Mouse (Mus musculus) gastrocnemius, postnatal 25 days (tissue): ENCODE data around the gene Masp1. TPM values are rescaled to one million over a fixed set of nuclear protein-coding genes. Genes with fewer than 3 reads are reported as not detected.
A peak's percentile ranks its signal among the peaks of the same experiment; 100 is the strongest.

Experiments
- DNase-seq: peaks from one replicate; pipeline ENCODE4 v3.0.0; 2022
- total RNA-seq, 2 experiments: library from RNA; stranded (reverse); gene quantifications; 1 replicate in 1 of 2; 2 replicates in 1 of 2; pipeline ENCODE4 v1.2.3; 2021

Gene Masp1
- total RNA-seq, 2 experiments from 2014 or later, result 14.7 to 18.6 TPM

- no peak for DNase-seq
Measured at GRCm38 (mm10) chr16:23513401-23513800, 7.2 kb downstream of the Masp1 start.

GRCm38 (mm10) chr16:23511166-23511935 lies 9.3 kb downstream of the Masp1 start:
- no peak for DNase-seq

- no peak for DNase-seq
Measured at GRCm38 (mm10) chr16:23505904-23506687, 14.5 kb downstream of the Masp1 start.

GRCm38 (mm10) chr16:23504320-23504744 lies 16.3 kb downstream of the Masp1 start:
- no peak for DNase-seq

- DNase-seq, result no peak
Measured at GRCm38 (mm10) chr16:23503351-23503750, 17.3 kb downstream of the Masp1 start.

GRCm38 (mm10) chr16:23502478-23502877 lies 18.1 kb downstream of the Masp1 start:
- DNase-seq, result no peak

- no peak for DNase-seq
Measured at GRCm38 (mm10) chr16:23501288-23501687, 19.3 kb downstream of the Masp1 start.

GRCm38 (mm10) chr16:23500558-23500957 lies 20.1 kb downstream of the Masp1 start:
- no peak for DNase-seq

- DNase-seq, result peak; percentile 15
Measured at GRCm38 (mm10) chr16:23498691-23499131, 21.9 kb downstream of the Masp1 start.

GRCm38 (mm10) chr16:23497881-23498280 lies 22.7 kb downstream of the Masp1 start:
- no peak for DNase-seq

GRCm38 (mm10) chr16:23497440-23497839 lies 23.2 kb downstream of the Masp1 start:
- no peak for DNase-seq

GRCm38 (mm10) chr16:23496245-23496924 lies 24.2 kb downstream of the Masp1 start:
- no peak for DNase-seq

GRCm38 (mm10) chr16:23492783-23493182 lies 27.8 kb downstream of the Masp1 start:
- no peak for DNase-seq

- no peak for DNase-seq
Measured at GRCm38 (mm10) chr16:23483292-23483691, 37.3 kb downstream of the Masp1 start.

GRCm38 (mm10) chr16:23482846-23483245 lies 37.8 kb downstream of the Masp1 start:
- no peak for DNase-seq

- DNase-seq, result no peak
Measured at GRCm38 (mm10) chr16:23482218-23482617, 38.4 kb downstream of the Masp1 start.

- DNase-seq, result no peak
Measured at GRCm38 (mm10) chr16:23479872-23480603, 40.6 kb downstream of the Masp1 start.

GRCm38 (mm10) chr16:23476598-23476997 lies 44.0 kb downstream of the Masp1 start:
- no peak for DNase-seq

- no peak for DNase-seq
Measured at GRCm38 (mm10) chr16:23475651-23476050, 45.0 kb downstream of the Masp1 start.

GRCm38 (mm10) chr16:23472046-23472445 lies 48.6 kb downstream of the Masp1 start:
- no peak for DNase-seq

- no peak for DNase-seq
Measured at GRCm38 (mm10) chr16:23471551-23471950, 49.1 kb downstream of the Masp1 start.
